Mouse (Mus musculus): ENCODE results near the gene Arrdc2.

Arrdc2 gene

DNA sequence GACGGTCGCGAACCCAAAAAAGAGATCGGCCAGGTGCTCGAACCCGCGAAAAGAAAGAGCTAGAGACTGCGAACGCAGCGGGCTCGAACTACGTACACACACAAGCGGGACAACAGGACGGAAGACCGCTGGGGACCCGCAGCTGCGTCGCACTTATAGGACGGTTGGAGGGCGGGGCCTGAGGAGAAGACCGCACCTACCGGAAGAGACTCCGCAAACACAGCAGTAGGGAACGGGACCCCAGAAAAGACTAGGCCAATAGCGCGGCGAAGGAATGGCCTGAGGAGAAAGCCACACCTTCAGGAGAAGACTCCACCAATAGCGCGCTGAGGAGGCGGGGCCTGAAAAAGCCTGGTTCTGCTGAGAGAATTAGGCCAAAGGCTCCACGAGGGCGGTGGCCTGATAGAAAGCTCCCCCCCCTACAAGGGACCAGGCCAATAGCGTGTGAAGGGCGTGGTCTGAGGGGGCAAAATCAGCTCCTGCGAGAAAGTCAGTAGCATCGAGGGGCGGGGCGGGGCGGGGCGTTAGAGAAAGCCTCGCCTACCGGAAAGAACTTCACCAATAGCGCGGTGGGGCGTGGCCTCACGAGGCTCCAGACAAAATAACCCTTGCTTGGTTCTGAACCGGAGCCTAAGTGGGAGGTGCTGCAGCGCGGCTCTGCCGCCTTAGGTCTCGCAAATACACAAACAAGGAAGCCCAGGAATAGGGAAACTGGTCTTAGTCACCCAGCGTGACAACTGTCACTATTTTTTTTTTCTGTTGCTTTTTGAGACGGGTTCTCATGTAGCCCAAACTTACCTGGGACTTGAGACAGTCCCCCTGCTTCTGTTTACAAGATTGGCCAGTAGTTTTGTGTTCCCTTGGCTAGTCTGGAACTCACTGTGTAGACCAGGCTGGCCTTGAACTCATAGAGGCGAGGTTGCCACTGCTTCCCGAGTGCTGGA is at the start of gene Arrdc2:
Gene Arrdc2 (minus strand): TSS at position 313 of the 944 bp plus-strand sequence.
- DNase-seq (ENCODE audit: low spot score) = peak; percentile 92

GRCm38 (mm10) chr8:70887669-70888068 is 48.1 kb upstream of the Arrdc2 start:
- DNase-seq (ENCODE audit: low spot score) = no peak

DNA sequence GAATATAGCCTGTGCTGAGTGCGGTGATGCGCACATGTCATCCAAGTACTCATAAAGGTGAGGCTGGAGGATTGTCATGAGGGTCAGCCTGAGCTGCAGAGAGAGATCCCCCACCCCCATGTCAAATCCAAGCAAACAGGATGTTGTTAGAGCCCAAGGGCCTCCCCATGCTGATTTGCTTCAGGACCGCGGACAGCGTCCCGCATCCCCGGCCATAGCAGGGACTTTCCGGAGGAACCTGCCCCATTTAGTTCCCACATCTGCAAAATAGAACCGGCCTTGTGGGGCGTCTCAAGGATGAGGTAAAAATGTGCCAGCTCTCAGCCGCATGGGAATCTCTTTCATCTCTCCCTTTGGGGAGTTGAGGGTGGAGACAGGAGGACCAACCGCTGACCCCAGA is 46.1 kb upstream of the Arrdc2 start:
- no peak for DNase-seq (ENCODE audit: low spot score)

DNA sequence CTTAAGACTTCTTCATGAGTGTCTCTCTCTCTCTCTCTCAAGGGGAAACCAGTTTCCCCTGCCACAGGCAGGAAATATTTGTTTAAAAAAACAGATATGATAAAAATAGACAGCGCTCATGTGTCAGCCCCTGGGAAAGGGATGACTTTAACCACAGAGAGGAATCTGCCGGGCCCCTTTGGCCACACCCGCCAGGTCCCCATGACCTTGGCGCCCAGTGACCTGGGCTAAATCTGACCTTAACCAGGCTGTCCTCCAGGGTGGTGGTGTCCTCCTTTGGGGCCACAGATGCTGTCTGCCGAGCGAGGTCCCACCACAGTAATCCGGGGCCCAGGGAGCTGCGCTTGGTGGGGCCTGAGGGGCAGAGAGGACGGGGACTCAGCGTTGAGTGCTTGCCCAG is 45.2 kb upstream of the Arrdc2 start:
- DNase-seq (ENCODE audit: low spot score) = no peak

DNA sequence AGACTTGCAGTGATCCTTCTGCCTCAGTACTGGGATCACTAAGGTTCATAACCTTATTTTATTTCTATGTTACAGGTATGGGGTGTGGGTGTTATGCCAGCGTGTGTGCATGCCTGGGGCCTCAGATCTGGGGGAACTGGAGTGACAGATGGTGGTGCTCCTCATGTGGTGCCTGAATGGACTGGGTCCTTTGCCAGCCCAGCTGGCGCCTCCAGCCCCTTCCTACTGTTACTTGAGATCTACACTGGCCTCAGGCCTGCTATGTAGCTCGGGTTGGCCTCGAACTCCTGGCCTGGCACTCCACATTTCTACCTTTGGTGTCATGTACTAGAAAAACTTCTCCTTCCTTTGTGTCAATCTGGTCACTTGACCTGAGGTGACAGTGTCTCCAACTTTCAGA is 44.7 kb upstream of the Arrdc2 start:
- DNase-seq (ENCODE audit: low spot score) = no peak

DNA sequence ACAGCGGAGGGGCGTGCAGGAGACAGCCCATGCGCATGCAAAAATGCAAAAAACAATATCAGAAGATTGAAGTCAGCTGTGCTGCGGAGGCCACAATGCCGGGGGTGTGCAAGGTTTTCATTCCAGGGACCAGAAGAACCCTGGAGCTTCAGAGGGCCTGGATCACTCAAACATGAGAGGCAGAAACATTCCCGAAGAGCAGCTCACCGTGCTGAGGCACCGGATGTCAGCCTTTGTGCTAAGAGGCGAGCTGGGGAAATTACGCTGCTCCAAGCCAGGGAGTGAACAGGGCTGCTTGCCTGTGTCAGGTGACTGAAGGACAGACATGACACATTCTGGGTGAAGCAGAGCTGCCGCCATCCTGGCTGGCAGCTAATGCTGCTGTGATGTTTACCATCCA is 41.0 kb upstream of the Arrdc2 start:
- DNase-seq (ENCODE audit: low spot score) = no peak

GRCm38 (mm10) chr8:70880126-70880525 is 40.6 kb upstream of the Arrdc2 start:
- no peak for DNase-seq (ENCODE audit: low spot score)

DNA sequence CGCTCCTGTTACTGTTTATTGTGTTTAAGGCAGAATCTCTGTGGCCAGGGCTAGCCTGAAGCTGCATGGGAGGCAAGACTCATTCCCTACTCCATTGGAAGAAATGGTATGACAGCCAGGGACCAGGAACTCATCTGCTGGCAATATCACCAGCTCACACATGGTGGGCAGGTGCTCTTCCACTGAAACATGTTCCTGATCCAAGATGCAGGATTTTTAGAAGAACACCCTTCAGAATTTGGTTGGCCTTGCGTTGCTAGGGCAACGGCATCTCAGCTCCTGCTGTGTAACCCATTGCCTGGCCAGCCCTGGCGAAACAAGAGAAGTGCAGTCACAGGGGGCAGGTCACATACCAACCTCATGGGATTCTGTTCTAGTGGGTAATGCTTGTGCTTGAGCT is 40.0 kb upstream of the Arrdc2 start:
- no peak for DNase-seq (ENCODE audit: low spot score)

DNA sequence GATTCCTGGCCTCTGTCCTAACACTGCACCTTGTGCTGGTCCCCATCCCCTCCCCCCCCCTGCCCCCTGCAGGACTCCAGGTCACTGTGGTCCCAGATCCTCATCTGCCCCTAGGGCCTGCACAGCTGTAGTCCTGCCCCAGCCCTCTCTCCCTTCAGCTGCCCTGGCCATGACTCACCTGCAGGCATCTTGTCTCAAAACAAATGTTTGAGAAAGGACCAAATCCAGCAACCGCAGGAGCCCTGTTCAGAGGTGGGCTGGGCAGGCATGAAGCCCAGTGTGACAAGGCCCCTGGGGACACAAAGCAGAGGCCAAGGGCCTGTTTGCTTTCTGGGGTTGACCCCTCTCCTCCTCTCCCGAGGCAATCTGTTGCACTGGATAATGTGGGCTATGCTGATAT is 38.7 kb upstream of the Arrdc2 start:
- no peak for DNase-seq (ENCODE audit: low spot score)

GRCm38 (mm10) chr8:70876382-70876781 is 36.9 kb upstream of the Arrdc2 start:
- no peak for DNase-seq (ENCODE audit: low spot score)

- no peak for DNase-seq (ENCODE audit: low spot score)
Measured at GRCm38 (mm10) chr8:70874441-70874840, 34.9 kb upstream of the Arrdc2 start.

GRCm38 (mm10) chr8:70873364-70873985 is 34.0 kb upstream of the Arrdc2 start, which contains the start of gene Ccdc124:
Gene Ccdc124 (minus strand): TSS chr8:70873935.
- DNase-seq (ENCODE audit: low spot score) = peak; percentile 97

DNA sequence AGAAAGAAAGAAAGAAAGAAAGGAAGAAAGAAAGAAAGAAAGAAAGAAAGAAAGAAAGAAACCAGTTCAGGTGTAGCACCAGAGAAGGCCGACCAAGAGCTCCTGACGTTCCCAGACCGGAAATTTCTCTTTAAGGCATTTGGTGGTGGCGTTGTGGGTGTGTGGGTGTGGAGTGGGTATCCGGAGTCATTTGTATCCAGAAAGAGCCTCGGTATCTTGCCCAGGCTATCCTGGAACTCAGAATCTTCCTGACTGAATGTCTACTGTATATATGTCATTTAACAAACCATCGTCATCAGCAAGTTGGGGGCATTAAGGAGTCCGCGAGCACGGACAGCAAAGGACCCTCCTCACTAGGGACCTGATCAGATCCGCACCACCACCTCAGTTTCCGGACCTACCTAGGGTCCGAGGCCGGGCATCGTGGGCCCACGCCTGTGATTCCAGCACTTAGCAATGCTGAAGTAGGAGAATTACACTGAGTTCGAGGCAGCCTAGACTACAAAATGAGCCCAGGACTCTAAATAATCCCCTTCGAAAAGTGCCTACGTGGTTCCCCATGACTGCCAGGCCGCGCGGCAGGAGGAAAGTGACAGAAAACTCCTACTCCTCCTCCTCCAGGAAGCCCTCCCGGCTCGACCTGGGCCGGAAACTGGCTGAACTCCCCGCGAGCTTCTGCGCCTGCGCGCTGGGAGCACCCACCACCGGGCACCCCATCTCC is 33.3 kb upstream of the Arrdc2 start:
- no peak for DNase-seq (ENCODE audit: low spot score)

DNA sequence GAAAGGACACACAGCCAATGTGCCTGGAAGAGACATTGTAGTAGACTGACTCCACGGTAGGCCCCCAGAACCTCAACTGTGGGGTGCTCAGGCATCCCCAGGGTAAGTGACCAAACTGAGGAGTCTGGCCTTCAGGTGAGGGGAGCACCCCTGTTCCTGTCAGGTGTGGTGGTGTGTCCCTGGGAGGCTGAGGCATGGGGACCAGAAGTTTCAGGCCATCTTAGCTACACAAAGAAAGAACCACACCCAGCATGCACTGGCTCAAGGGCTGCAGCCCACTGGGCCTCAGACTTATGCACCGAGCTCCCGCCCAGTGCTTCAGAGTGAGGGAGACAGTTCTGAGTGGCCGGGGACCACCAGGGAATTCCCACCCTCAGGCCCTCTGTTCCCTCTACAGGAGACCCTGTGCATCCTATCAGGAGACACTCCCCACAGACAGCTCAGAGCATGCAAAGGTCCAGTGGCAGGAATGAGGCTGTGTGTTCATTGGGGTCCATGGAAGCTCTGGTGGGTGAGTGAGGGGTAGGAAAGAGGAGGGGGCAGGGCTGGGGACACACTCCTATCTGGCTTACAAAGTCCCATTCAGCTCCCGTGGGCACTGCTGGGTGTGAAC is 31.8 kb upstream of the Arrdc2 start:
- DNase-seq (ENCODE audit: low spot score) = no peak

GRCm38 (mm10) chr8:70869601-70870041 is 30.1 kb upstream of the Arrdc2 start:
- DNase-seq (ENCODE audit: low spot score) = peak; percentile 68

- DNase-seq (ENCODE audit: low spot score) = no peak
Measured at GRCm38 (mm10) chr8:70869199-70869571, 29.7 kb upstream of the Arrdc2 start.

DNA sequence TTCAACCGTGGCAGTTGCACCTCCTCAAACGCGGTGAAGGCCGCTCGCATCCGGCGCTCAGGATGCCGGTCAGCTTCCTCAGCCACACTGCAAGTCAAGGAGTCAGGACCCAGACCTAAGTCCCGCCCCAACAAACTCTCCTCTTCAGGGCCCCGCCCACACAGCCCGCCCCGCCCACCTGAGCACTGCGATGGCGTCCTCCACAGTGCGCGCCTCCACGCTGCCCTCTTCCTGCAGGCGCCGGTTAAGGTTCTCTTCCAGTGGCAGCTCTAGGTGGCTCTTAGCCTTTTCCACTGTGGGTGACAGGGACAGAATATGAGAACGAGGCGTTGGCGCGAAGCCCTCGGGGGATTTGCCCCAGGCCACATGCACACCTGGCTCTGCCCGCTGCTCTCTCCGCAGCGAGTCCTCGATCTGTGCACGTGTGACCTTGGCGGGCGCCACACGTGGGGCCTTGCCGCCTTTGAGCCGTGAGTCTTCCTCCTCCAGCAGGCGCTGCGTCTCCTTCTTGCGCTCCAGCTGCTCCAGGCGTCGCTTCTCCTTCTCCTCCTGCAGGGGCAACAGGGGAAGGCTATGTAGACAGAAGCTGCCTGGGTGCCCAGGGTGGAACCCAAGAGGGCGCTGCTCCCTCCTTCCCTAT is 29.2 kb upstream of the Arrdc2 start:
- DNase-seq (ENCODE audit: low spot score) = no peak

GRCm38 (mm10) chr8:70866566-70866965 is 27.0 kb upstream of the Arrdc2 start:
- DNase-seq (ENCODE audit: low spot score) = no peak

DNA sequence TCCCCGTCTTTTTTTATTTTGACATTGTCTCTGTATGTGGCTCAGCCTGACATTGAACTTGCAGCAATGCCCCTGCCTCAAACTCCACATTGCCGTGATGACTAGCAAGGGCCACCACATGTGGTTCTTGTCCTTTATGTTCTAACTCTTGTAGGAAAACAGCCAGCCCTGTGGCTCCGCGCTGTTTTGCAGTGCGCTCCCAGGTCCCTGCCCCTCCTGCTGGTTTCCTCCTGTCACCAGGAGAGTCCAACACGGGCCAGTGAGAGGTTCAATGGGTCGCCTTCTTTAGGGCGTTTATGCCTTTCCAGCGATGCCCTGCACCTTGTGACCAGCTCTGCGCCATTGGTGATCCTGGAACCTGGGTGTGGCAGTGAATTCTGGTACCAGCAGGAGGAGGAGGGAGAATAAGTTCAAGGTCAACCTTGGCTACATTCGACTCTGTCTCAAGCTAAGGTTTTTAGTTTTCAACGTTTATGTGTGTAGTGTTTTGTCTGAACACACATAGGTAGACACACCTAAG is 26.5 kb upstream of the Arrdc2 start:
- DNase-seq (ENCODE audit: low spot score) = no peak

DNA sequence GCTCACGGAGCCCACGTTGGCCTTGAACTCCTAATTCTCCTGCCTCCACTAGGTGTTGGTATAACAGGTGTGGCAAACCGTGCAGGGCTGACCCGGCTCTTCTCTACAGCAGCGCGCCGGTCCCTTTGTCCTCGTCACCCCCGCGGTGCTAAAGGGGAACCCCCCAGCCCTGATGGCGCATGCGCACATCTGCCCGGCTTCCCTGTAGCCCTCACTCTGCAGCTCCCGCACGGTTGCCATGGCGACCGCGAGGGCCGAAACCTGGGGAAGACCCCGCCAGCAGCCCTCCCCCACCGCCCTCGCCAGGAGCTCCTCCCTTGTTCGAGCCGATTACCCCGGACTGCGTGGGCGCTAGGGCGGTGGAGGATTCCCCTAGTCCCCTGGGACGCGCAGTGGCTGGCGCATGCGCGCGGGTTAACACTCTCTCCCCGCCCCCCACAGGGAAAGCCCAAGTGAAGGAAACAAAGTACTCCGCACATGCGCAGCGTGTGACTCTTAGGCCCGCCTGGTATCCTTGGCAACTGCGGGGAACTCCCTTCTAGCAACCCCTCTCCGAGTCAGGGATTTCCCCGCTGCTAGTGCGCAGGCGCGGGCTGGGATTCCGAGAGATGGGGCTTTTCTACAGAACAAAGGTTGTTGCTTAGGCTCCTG is 26.0 kb upstream of the Arrdc2 start:
- DNase-seq (ENCODE audit: low spot score) = peak; percentile 98

GRCm38 (mm10) chr8:70864712-70865221 is 25.2 kb upstream of the Arrdc2 start:
- no peak for DNase-seq (ENCODE audit: low spot score)
